ENCODE assay signal across 16 mouse cellular contexts in the genomic region with DNA sequence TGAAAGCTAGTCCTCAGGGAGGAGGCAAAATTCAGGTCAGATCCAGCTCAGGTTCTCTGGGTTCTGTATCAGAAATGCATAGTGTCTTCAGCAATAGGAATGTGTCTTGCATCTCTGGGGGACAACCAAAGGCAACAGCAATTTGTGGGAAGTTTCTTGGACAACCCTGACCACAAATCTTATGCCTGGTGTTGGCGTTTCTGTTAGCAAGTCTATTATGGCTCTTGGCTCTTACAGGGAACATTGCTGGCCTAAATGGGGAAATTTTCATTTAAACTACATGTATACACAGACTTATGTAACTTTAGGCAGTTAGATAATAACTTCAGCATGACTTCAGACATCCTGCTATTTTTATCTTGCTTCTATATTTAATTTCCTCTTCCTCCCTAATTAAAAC.
"Had no signal": no experiment of that assay in that cellular context is flagged by ENCODE, and none has a peak within 500 bp of the region (broad histone marks: within the 10 kb centered on the region; RNA-seq: fewer than 3 reads in every experiment).

No protein-coding gene starts in this region.

- H3K27ac ChIP-seq: lung, embryonic 15.5 days; macrophage; midbrain, embryonic 13.5 days; midbrain, embryonic 15.5 days; neural tube, embryonic 12.5 days had no signal

- DNase-seq: liver, postnatal 0 days; lung, adult 2 months; lung, postnatal 14 days; lung, postnatal 36 days; right cerebral cortex, postnatal 25 days; right cerebral cortex, postnatal 4 days; spleen, adult 18-20 months; thymus, adult 18-20 months; thymus, postnatal 14 days; thymus, postnatal 36 days had no signal

- H3K4me3 ChIP-seq: lung, embryonic 15.5 days; megakaryocyte, embryonic 14.5 days; midbrain, embryonic 13.5 days; midbrain, embryonic 15.5 days; neural tube, embryonic 12.5 days had no signal

- H3K9me3 ChIP-seq: lung, embryonic 15.5 days; megakaryocyte, embryonic 14.5 days; midbrain, embryonic 13.5 days; midbrain, embryonic 15.5 days; neural tube, embryonic 12.5 days had no signal

- H3K9ac ChIP-seq: liver, postnatal 0 days; lung, embryonic 15.5 days; midbrain, embryonic 13.5 days; midbrain, embryonic 15.5 days; neural tube, embryonic 12.5 days had no signal

- H3K27me3 ChIP-seq: lung, embryonic 15.5 days; megakaryocyte, embryonic 14.5 days; midbrain, embryonic 13.5 days; midbrain, embryonic 15.5 days; neural tube, embryonic 12.5 days had no signal

- H3K4me1 ChIP-seq: lung, embryonic 15.5 days; midbrain, embryonic 13.5 days; midbrain, embryonic 15.5 days; neural tube, embryonic 12.5 days had no signal
